Mouse (Mus musculus): ENCODE data around the gene Iqub. TPM values are rescaled to one million over a fixed set of nuclear protein-coding genes. Genes with fewer than 3 reads are reported as not detected.

The Iqub gene
- 1.3 and 1.6 TPM in 2 replicates for polyA plus RNA-seq (2014; fragmentation: Nextera tagmentation; extraction: Ambion mirVana)

DNA sequence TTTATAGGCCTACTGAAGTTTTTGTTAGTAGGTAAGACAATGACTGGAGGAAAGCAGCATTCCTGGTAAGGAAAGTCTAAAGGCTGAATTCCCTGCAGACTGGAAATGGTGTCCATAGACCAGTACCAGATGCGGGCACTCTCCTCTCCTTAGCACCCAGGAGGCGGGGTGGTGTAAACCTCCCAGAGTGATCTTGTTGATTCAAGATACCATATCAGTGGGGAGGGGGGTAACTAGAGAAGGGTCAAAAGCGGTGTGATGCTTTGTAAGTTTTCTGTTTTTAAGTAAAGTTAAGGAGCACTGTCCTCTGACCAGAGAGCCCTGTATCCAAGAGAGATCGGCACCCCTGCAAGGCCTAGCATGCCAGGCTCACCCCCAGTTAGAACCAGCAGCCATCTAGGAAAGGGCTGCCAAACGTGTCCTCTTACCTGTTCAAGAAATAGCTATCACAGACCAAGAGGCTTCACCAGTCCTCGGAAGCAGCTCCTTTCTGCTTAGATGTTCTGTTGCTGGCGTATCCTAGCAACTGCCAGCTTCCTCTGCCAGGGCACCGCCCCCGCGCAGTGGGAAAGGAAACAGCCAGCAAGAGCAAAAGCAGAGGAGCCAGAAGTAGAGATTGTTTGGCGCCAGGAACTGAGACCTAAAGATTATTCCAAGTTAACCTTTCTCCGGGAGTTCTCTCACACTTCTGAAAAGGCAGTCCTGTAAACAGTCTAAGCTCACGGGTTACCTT is at the start of gene Iqub:
Gene Iqub (minus strand): TSS at position 516 of the 733 bp plus-strand sequence.
- Histone ChIP-seq H3K9ac (replicated peaks; ENCODE audit: low read length) (peak within 1 kb of the TSS; percentile 1; the same call in 1 of the 2 replicates), H3K4me1 (ENCODE audit: control insufficient read depth, insufficient read depth, low read length) (peaks cover 7% of the 10 kb centered on the region), H3K36me3 (ENCODE audit: control insufficient read depth, insufficient read depth, low read length) (peaks cover 21% of the 10 kb centered on the region), H3K27me3 (ENCODE audit: control insufficient read depth, insufficient read depth, low read length) (no peaks in the 10 kb centered on the region), H3K4me3 (replicated peaks; ENCODE audit: low read depth, low read length) (no peak within 1 kb of the TSS), H3K27ac (replicated peaks; ENCODE audit: low read depth, low read length) (no peak within 1 kb of the TSS), H3K4me2 (ENCODE audit: low read length) (peak within 1 kb of the TSS; percentile 28), H3K9me3 (ENCODE audit: control insufficient read depth, low read length) (no peaks in the 10 kb centered on the region)
- DNase-seq = peak; percentile 86
- peak; percentile 67 for ATAC-seq (ENCODE audit: low FRiP score, low TSS enrichment)
- WGBS = 20% methylated on average over 13 of the region's 13 CpGs

DNA sequence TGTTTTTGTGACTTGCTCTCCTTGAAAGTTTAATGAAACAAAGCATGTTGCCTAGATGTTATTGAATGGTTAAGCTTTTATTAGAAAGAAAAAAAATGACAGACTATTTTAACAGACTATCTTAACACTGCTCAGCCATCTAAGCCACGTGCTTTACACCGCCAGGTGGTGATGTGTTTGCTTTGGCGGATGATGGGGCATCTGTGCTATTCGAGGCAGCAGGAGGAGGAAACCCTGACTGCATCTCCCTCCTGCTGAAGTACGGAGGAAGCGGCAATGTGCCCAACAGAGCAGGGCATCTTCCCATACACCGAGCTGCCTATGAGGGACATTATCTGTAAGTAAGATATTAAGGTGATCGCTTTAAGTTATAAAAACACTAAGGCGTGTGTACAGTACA is 49.2 kb upstream of the Iqub start:
- DNase-seq (no peak), ATAC-seq (ENCODE audit: low FRiP score, low TSS enrichment) (no peak)
- H3K27ac ChIP-seq (replicated peaks; ENCODE audit: low read depth, low read length) = no peak overlapping the region
- H3K4me2 ChIP-seq (ENCODE audit: low read length) = no peak overlapping the region
- no peaks in the 10 kb centered on the region for H3K36me3 ChIP-seq (ENCODE audit: control insufficient read depth, insufficient read depth, low read length)
- H3K9me3 ChIP-seq (ENCODE audit: control insufficient read depth, low read length) = no peaks in the 10 kb centered on the region
- no peak overlapping the region for H3K4me3 ChIP-seq (replicated peaks; ENCODE audit: low read depth, low read length)
- H3K4me1 ChIP-seq (ENCODE audit: control insufficient read depth, insufficient read depth, low read length) = no peaks in the 10 kb centered on the region
- H3K9ac ChIP-seq (replicated peaks; ENCODE audit: low read length) = no peak overlapping the region
- no peaks in the 10 kb centered on the region for H3K27me3 ChIP-seq (ENCODE audit: control insufficient read depth, insufficient read depth, low read length)
- WGBS = 83% methylated on average over 9 of the region's 9 CpGs

DNA sequence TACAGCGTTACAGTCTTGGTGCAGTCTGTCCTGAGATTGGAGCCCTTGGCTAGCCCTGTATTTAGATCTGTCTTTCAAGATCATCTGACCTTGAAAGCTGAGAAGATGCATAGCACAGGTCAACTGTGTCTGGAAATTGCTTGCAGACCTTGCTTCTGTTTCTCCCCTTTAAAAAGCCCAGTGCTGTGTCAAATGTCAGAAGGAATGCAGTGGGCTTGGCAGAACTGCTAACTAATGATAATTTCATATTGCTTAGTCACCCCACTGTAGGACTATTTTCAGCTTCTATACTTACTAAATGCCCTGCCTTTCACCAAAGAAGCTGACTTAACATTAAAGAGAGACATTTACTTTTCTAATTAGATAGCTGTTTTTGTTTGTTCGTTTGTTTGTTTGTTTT is 40.6 kb upstream of the Iqub start:
- ATAC-seq (ENCODE audit: low FRiP score, low TSS enrichment) = no peak
- no peaks in the 10 kb centered on the region for H3K27me3 ChIP-seq (ENCODE audit: control insufficient read depth, insufficient read depth, low read length)

DNA sequence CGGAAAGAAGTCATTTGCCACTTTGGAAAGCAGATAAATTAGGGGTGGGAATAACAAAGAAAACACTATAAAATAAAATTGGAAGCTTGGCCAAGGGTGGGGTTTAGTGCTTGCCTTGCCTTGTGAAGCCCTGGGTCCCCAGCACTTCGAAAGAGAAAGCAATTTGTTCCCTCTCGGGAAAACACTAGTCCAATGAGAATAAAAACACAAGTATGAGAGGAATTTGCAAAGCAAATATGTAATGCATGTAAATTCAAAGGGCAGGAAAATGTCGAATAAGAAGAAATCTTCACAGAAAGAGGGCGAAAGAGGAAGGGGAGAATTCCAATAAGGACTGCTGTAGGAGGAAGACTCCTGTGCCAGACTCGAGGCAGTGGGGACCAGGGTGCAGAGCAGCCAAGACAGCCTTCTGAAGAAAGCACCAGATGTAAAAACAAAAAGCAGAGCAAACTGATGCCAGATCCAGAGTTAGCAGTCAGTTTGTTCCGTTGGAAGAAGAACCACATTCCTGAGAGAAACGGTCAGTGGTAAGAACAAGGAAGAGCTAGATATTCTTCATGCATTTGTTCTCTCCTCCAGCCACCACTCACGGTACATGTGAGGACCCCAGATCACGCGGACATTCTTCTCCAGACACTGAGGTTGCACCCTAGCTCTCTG is 39.7 kb upstream of the Iqub start:
- H3K27ac ChIP-seq (replicated peaks; ENCODE audit: low read depth, low read length) = no peak overlapping the region
- H3K9me3 ChIP-seq (ENCODE audit: control insufficient read depth, low read length) = no peaks in the 10 kb centered on the region
- H3K4me1 ChIP-seq (ENCODE audit: control insufficient read depth, insufficient read depth, low read length) = no peaks in the 10 kb centered on the region
- H3K4me2 ChIP-seq (ENCODE audit: low read length) = no peak overlapping the region
- ATAC-seq (ENCODE audit: low FRiP score, low TSS enrichment) (no peak), DNase-seq (no peak)
- no peak overlapping the region for H3K4me3 ChIP-seq (replicated peaks; ENCODE audit: low read depth, low read length)
- no peak overlapping the region for H3K9ac ChIP-seq (replicated peaks; ENCODE audit: low read length)
- no peaks in the 10 kb centered on the region for H3K36me3 ChIP-seq (ENCODE audit: control insufficient read depth, insufficient read depth, low read length)
- no peaks in the 10 kb centered on the region for H3K27me3 ChIP-seq (ENCODE audit: control insufficient read depth, insufficient read depth, low read length)
- WGBS = 83% methylated on average over 11 of the region's 11 CpGs

More for the DNA sequence above, 40.6 kb upstream of the Iqub start:
- 88% methylated on average over 2 of the region's 2 CpGs for WGBS
- H3K27ac ChIP-seq (replicated peaks; ENCODE audit: low read depth, low read length) = no peak overlapping the region
- no peaks in the 10 kb centered on the region for H3K4me1 ChIP-seq (ENCODE audit: control insufficient read depth, insufficient read depth, low read length)
- H3K9me3 ChIP-seq (ENCODE audit: control insufficient read depth, low read length) = no peaks in the 10 kb centered on the region
- DNase-seq = no peak
- H3K4me2 ChIP-seq (ENCODE audit: low read length) = no peak overlapping the region
- H3K36me3 ChIP-seq (ENCODE audit: control insufficient read depth, insufficient read depth, low read length) = no peaks in the 10 kb centered on the region
- H3K9ac ChIP-seq (replicated peaks; ENCODE audit: low read length) = no peak overlapping the region
- H3K4me3 ChIP-seq (replicated peaks; ENCODE audit: low read depth, low read length) = no peak overlapping the region

DNA sequence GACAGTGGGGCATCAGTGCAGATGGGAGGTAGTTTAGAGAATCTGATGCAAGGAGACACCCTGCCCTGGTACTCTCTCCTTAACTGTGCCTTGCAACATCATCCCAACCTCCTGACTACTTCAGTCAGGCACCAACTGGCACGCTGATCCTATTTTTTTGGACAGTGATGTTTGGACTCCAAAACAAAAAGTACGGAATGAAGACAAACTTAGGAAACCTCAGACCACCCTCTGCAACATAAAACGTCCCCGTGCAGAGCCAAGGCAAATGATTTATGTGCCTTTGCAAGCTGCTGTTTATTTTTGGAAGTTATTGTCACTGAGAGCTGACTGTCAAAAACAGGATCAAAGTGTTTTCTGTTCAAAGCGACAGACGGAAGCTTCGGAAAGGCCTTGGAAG is 37.2 kb upstream of the Iqub start:
- no peak overlapping the region for H3K9ac ChIP-seq (replicated peaks; ENCODE audit: low read length)
- no peaks in the 10 kb centered on the region for H3K4me1 ChIP-seq (ENCODE audit: control insufficient read depth, insufficient read depth, low read length)
- 89% methylated on average over 7 of the region's 7 CpGs for WGBS
- no peaks in the 10 kb centered on the region for H3K36me3 ChIP-seq (ENCODE audit: control insufficient read depth, insufficient read depth, low read length)
- H3K4me2 ChIP-seq (ENCODE audit: low read length) = no peak overlapping the region
- no peak overlapping the region for H3K27ac ChIP-seq (replicated peaks; ENCODE audit: low read depth, low read length)
- no peak overlapping the region for H3K4me3 ChIP-seq (replicated peaks; ENCODE audit: low read depth, low read length)
- H3K27me3 ChIP-seq (ENCODE audit: control insufficient read depth, insufficient read depth, low read length) = no peaks in the 10 kb centered on the region
- no peaks in the 10 kb centered on the region for H3K9me3 ChIP-seq (ENCODE audit: control insufficient read depth, low read length)
- ATAC-seq (ENCODE audit: low FRiP score, low TSS enrichment) (no peak), DNase-seq (no peak)

DNA sequence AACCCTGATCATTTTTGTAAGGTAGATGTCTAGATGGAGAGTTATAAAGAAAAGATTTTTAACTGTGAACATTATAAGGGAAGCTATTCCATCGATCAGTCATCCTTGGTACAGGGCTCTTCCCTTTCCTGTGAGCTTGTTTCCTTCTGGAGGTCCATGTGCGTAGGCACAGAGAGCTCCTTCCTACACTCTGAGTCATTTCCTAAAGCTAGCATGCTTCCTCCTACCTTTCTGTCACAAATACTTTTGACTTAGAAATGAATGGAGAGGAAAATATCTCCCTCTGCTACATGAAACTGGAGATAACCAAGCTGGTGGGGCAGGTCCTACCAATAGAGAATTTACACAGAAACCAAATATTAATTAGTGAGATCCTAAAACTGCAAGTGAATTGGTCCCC is 34.9 kb upstream of the Iqub start:
- ATAC-seq (ENCODE audit: low FRiP score, low TSS enrichment) (no peak), DNase-seq (no peak)
- 89% methylated on average over 2 of the region's 2 CpGs for WGBS
- no peaks in the 10 kb centered on the region for H3K9me3 ChIP-seq (ENCODE audit: control insufficient read depth, low read length)
- no peaks in the 10 kb centered on the region for H3K27me3 ChIP-seq (ENCODE audit: control insufficient read depth, insufficient read depth, low read length)
- no peak overlapping the region for H3K4me3 ChIP-seq (replicated peaks; ENCODE audit: low read depth, low read length)
- H3K27ac ChIP-seq (replicated peaks; ENCODE audit: low read depth, low read length) = no peak overlapping the region
- H3K4me1 ChIP-seq (ENCODE audit: control insufficient read depth, insufficient read depth, low read length) = no peaks in the 10 kb centered on the region
- H3K4me2 ChIP-seq (ENCODE audit: low read length) = no peak overlapping the region
- no peaks in the 10 kb centered on the region for H3K36me3 ChIP-seq (ENCODE audit: control insufficient read depth, insufficient read depth, low read length)
- no peak overlapping the region for H3K9ac ChIP-seq (replicated peaks; ENCODE audit: low read length)

DNA sequence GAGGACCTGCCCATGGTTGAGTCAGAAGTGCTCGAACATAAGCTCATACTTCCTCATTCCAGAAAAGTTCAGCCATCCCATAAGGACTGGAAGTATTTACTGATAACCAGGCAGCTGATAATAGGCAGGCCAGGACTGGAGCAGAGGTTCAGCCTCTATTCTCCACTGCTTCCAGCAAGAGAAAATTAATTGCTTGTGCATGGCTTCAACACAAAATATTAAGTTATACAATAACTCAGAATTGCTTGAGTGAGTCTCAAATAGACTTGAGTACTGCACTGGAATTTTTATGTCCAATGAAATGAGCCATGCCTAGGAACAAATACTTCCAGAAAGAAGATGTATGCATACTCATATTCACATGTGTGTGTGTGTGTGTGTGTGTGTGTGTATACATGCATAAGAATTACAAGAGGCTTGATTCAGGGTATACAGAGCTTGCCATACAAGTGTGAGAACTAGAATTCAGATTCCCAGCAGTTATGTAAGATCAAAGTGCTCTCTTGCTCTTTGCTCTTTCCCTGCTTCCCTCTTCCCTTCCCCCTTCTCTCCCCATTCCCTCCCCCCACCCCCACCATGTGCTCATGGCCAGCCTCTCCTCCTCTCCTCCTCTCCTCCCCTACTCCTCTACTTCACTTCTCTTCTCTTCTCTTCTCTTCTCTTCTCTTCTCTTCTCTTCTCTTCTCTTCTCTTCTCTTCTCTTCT is 32.0 kb upstream of the Iqub start:
- H3K4me3 ChIP-seq (replicated peaks; ENCODE audit: low read depth, low read length) = no peak overlapping the region
- 80% methylated on average over 1 of the region's 1 CpGs for WGBS

DNA sequence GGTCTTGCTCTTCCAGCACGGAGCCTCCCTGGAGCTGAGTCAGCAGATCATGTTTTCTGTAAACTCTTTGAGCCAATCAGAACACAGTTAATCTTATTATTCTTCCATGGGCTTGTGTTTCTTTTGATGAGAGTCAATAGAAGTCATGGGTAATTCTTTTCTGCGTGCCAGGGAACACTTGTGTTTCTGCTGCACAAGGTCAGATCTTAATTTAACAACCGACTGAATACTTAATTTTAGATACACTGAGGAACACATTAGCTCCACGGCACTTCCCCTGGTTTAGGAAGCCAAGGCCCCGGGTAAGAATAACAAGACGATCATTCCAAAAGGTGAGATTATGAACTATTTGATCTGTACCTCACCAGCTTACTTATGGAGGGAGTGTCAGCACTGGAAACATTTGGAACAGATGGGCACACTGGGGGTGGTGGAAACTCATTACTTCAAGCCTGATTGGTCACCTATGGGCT is 28.3 kb upstream of the Iqub start:
- ATAC-seq (ENCODE audit: low FRiP score, low TSS enrichment) (no peak), DNase-seq (no peak)
- H3K36me3 ChIP-seq (ENCODE audit: control insufficient read depth, insufficient read depth, low read length) = no peaks in the 10 kb centered on the region

More for the DNA sequence above, 32.0 kb upstream of the Iqub start:
- ATAC-seq (ENCODE audit: low FRiP score, low TSS enrichment) (no peak), DNase-seq (no peak)
- Histone ChIP-seq H3K4me1 (ENCODE audit: control insufficient read depth, insufficient read depth, low read length) (no peaks in the 10 kb centered on the region), H3K9me3 (ENCODE audit: control insufficient read depth, low read length) (no peaks in the 10 kb centered on the region), H3K9ac (replicated peaks; ENCODE audit: low read length) (no peak overlapping the region), H3K27me3 (ENCODE audit: control insufficient read depth, insufficient read depth, low read length) (no peaks in the 10 kb centered on the region), H3K27ac (replicated peaks; ENCODE audit: low read depth, low read length) (no peak overlapping the region), H3K4me2 (ENCODE audit: low read length) (no peak overlapping the region), H3K36me3 (ENCODE audit: control insufficient read depth, insufficient read depth, low read length) (no peaks in the 10 kb centered on the region)

More for the DNA sequence above, 28.3 kb upstream of the Iqub start:
- 74% methylated on average over 6 of the region's 6 CpGs for WGBS
- Histone ChIP-seq H3K4me2 (ENCODE audit: low read length) (no peak overlapping the region), H3K4me3 (replicated peaks; ENCODE audit: low read depth, low read length) (no peak overlapping the region), H3K9ac (replicated peaks; ENCODE audit: low read length) (no peak overlapping the region), H3K27me3 (ENCODE audit: control insufficient read depth, insufficient read depth, low read length) (no peaks in the 10 kb centered on the region), H3K9me3 (ENCODE audit: control insufficient read depth, low read length) (no peaks in the 10 kb centered on the region), H3K4me1 (ENCODE audit: control insufficient read depth, insufficient read depth, low read length) (no peaks in the 10 kb centered on the region), H3K27ac (replicated peaks; ENCODE audit: low read depth, low read length) (no peak overlapping the region)

All from midbrain, embryonic 14.5 days (tissue).